9 mouse cellular contexts compared by ENCODE assay signal in genomic region chr7:98804841-98805772, GRCm38 (mm10). TPM values are rescaled to one million over a fixed set of nuclear protein-coding genes. Genes with fewer than 3 reads are reported as not detected.
A peak's percentile ranks its signal among the peaks of the same experiment; 100 is the strongest.
DNase-seq lines count a peak whose midpoint lies in the region; ATAC-seq and TF ChIP-seq lines count a peak whose summit lies in the region.
"Had no signal": no experiment of that assay in that cellular context is flagged by ENCODE, and none has a peak within 500 bp of the region (broad histone marks: within the 10 kb centered on the region; RNA-seq: fewer than 3 reads in every experiment).

No protein-coding gene starts in this region.

- 46% methylated on average over 12 of the region's 12 CpGs for WGBS in forebrain, postnatal 0 days
- 72% methylated on average over 12 of the region's 12 CpGs for WGBS in forebrain, embryonic 11.5 days
- 73% methylated on average over 12 of the region's 12 CpGs for WGBS in limb, embryonic 10.5 days

- ATAC-seq in forebrain, postnatal 0 days, result peak; percentile 50
- ATAC-seq in forebrain, embryonic 11.5 days (replicated peaks; ENCODE audit: low FRiP score), result no peak
- peak; percentile 83 for ATAC-seq in common myeloid progenitor, adult 5-6 weeks (replicated peaks; ENCODE audit: low read depth, poor library complexity, severe bottlenecking)

- H3K9ac ChIP-seq in forebrain, postnatal 0 days, result no peak overlapping the region
- H3K9ac ChIP-seq in forebrain, embryonic 11.5 days (ENCODE audit: low read length), result no peak overlapping the region

- no peak overlapping the region for H3K27ac ChIP-seq in forebrain, postnatal 0 days (ENCODE audit: low read depth, low read length)
- H3K27ac ChIP-seq in forebrain, embryonic 11.5 days (ENCODE audit: low read depth, low read length), result no peak overlapping the region
- 0 out of 2 replicates have a peak overlapping the region, but pooled peaks have one; percentile 14 for H3K27ac ChIP-seq in limb, embryonic 10.5 days

- no peaks in the 10 kb centered on the region for H3K4me1 ChIP-seq in forebrain, postnatal 0 days (ENCODE audit: insufficient read depth)
- no peaks in the 10 kb centered on the region for H3K4me1 ChIP-seq in forebrain, embryonic 11.5 days (replicated peaks; ENCODE audit: control insufficient read depth, insufficient read depth, low read length)
- H3K4me1 ChIP-seq in limb, embryonic 10.5 days, result peaks cover 17% of the 10 kb centered on the region

- no peaks in the 10 kb centered on the region for H3K27me3 ChIP-seq in forebrain, postnatal 0 days (ENCODE audit: insufficient read depth, low read length)
- no peaks in the 10 kb centered on the region for H3K27me3 ChIP-seq in forebrain, embryonic 11.5 days (ENCODE audit: control insufficient read depth, insufficient read depth, low read length)
- H3K27me3 ChIP-seq in limb, embryonic 10.5 days (ENCODE audit: low read depth, poor library complexity, severe bottlenecking), result peaks cover 79% of the 10 kb centered on the region

- TF ChIP-seq CTCF in forebrain, postnatal 0 days (IDR thresholded peaks at IDR 0.05; ENCODE audit: low read depth), result no peak

- peak; percentile 22 for DNase-seq in forebrain, postnatal 0 days
- DNase-seq in forebrain, embryonic 11.5 days (ENCODE audit: low spot score), result no peak
- peak; percentile 50 to 60 for DNase-seq in B cell, adult 2 months
- DNase-seq in limb, embryonic 10.5 days (ENCODE audit: low spot score), result no peak
- DNase-seq in c-Kit-positive CD71-positive TER-119-positive erythroid progenitor cells, embryonic 14.5 days (ENCODE audit: low spot score), result no peak
- DNase-seq in right cerebral cortex, postnatal 10 days (ENCODE audit: low spot score in 2 of 2), result no peak
- DNase-seq in MN1 (ENCODE audit: low spot score), result no peak
- DNase-seq: layer of hippocampus, postnatal 36 days had no signal

- no peak overlapping the region for H3K4me3 ChIP-seq in forebrain, postnatal 0 days (ENCODE audit: low read depth, low read length)
- no peak overlapping the region for H3K4me3 ChIP-seq in forebrain, embryonic 11.5 days (ENCODE audit: low read depth, low read length)
- no peak overlapping the region for H3K4me3 ChIP-seq in limb, embryonic 10.5 days

- no peaks in the 10 kb centered on the region for H3K9me3 ChIP-seq in forebrain, postnatal 0 days (ENCODE audit: low read length)
- H3K9me3 ChIP-seq in forebrain, embryonic 11.5 days (ENCODE audit: control insufficient read depth, low read length), result no peaks in the 10 kb centered on the region; the same call in 1 of the 2 replicates
- no peaks in the 10 kb centered on the region for H3K9me3 ChIP-seq in limb, embryonic 10.5 days (replicated peaks)

- H3K36me3 ChIP-seq in forebrain, postnatal 0 days (ENCODE audit: insufficient read depth), result no peaks in the 10 kb centered on the region
- no peaks in the 10 kb centered on the region for H3K36me3 ChIP-seq in forebrain, embryonic 11.5 days (ENCODE audit: control insufficient read depth, insufficient read depth, low read length)
- H3K36me3 ChIP-seq in limb, embryonic 10.5 days, result no peaks in the 10 kb centered on the region

- no peak overlapping the region for H3K4me2 ChIP-seq in forebrain, postnatal 0 days (ENCODE audit: low read depth)
- no peak overlapping the region for H3K4me2 ChIP-seq in forebrain, embryonic 11.5 days (ENCODE audit: low read depth, low read length, severe bottlenecking)

RNA-seq across cellular contexts. Expression of gene Wnt11, which starts 29.8 kb away (rescaled TPM):
- 3.3 and 4.6 TPM in 2 replicates for total RNA-seq in forebrain, postnatal 0 days (2014; rRNA removed)
- 0.86 and 1.1 TPM in 2 replicates for polyA plus RNA-seq in forebrain, postnatal 0 days (2015; fragmentation: Nextera tagmentation; extraction: Ambion mirVana)
- 0.76 and 1.0 TPM in 2 replicates for polyA plus RNA-seq in forebrain, embryonic 11.5 days (2014; fragmentation: Nextera tagmentation; extraction: Ambion mirVana)
- not detected in 2 replicates for total RNA-seq in common myeloid progenitor, adult 5-6 weeks (2017)
- polyA plus RNA-seq in limb, embryonic 10.5 days (2016; fragmentation: Nextera tagmentation; extraction: Ambion mirVana), result 10.3 and 19.3 TPM in 2 replicates

Comparison
In these comparisons a context has a peak if more than half of its experiments do, and no peak if none do; other contexts are left out.
1. DNase-seq: peak in forebrain, postnatal 0 days (single experiment) and B cell, adult 2 months (2 of 2); none in forebrain, embryonic 11.5 days (single experiment), limb, embryonic 10.5 days (single experiment), c-Kit-positive CD71-positive TER-119-positive erythroid progenitor cells, embryonic 14.5 days (single experiment), right cerebral cortex, postnatal 10 days (0 of 2) and MN1 (single experiment).